Comparison of ENCODE assay signal across 8 mouse cellular contexts in genomic region chrX:106485101-106485651, GRCm38 (mm10). TPM values are rescaled to one million over a fixed set of nuclear protein-coding genes. Genes with fewer than 3 reads are reported as not detected.
DNase-seq lines count a peak whose midpoint lies in the region; ATAC-seq and TF ChIP-seq lines count a peak whose summit lies in the region.

Fndc3c1 (minus strand) TSS chrX:106485401.

- no peaks in the 10 kb centered on the region for H3K9me3 ChIP-seq in embryonic facial prominence, embryonic 14.5 days (ENCODE audit: control insufficient read depth, low read length)
- no peaks in the 10 kb centered on the region for H3K9me3 ChIP-seq in hindbrain, embryonic 14.5 days (ENCODE audit: control insufficient read depth, low read length)
- H3K9me3 ChIP-seq in liver, postnatal 0 days (ENCODE audit: low read length): no peaks in the 10 kb centered on the region
- no peaks in the 10 kb centered on the region for H3K9me3 ChIP-seq in stomach, postnatal 0 days (ENCODE audit: control insufficient read depth, low read length)

- ATAC-seq in embryonic facial prominence, embryonic 14.5 days (ENCODE audit: low read depth): peak; percentile 96
- ATAC-seq in hindbrain, embryonic 14.5 days (ENCODE audit: low FRiP score): peak; percentile 89
- no peak for ATAC-seq in liver, postnatal 0 days
- peak; percentile 47; the same call in 1 of the 2 replicates for ATAC-seq in stomach, postnatal 0 days (ENCODE audit: low FRiP score, low TSS enrichment)

- peak within 1 kb of the TSS; percentile 63 for H3K4me2 ChIP-seq in embryonic facial prominence, embryonic 14.5 days (ENCODE audit: low read depth, low read length)
- peak within 1 kb of the TSS; percentile 59 for H3K4me2 ChIP-seq in hindbrain, embryonic 14.5 days (replicated peaks)
- peak within 1 kb of the TSS; percentile 54 for H3K4me2 ChIP-seq in liver, postnatal 0 days (ENCODE audit: low read depth, low read length)
- peak within 1 kb of the TSS; percentile 51 for H3K4me2 ChIP-seq in stomach, postnatal 0 days (replicated peaks; ENCODE audit: low read depth)

- TF ChIP-seq POLR2A in lung, adult 2 months (IDR thresholded peaks at IDR 0.05; ENCODE audit: borderline replicate concordance, extremely low read depth, low read depth, low read length): no peak

- H3K4me1 ChIP-seq in lung, adult 2 months (ENCODE audit: control insufficient read depth, insufficient read depth, low read length): peaks cover 2% of the 10 kb centered on the region
- no peaks in the 10 kb centered on the region for H3K4me1 ChIP-seq in embryonic facial prominence, embryonic 14.5 days (ENCODE audit: control insufficient read depth, insufficient read depth, low read length)
- no peaks in the 10 kb centered on the region for H3K4me1 ChIP-seq in hindbrain, embryonic 14.5 days (replicated peaks; ENCODE audit: control insufficient read depth, insufficient read depth, low read length)
- no peaks in the 10 kb centered on the region for H3K4me1 ChIP-seq in liver, postnatal 0 days (ENCODE audit: insufficient read depth)
- H3K4me1 ChIP-seq in stomach, postnatal 0 days (replicated peaks; ENCODE audit: control insufficient read depth, insufficient read depth): no peaks in the 10 kb centered on the region

- H3K27me3 ChIP-seq in embryonic facial prominence, embryonic 14.5 days (replicated peaks; ENCODE audit: control insufficient read depth, insufficient read depth, low read length): peaks cover 11% of the 10 kb centered on the region; the same call in 1 of the 2 replicates
- peaks cover 32% of the 10 kb centered on the region for H3K27me3 ChIP-seq in hindbrain, embryonic 14.5 days (ENCODE audit: control insufficient read depth, insufficient read depth, low read length)
- peaks cover 30% of the 10 kb centered on the region for H3K27me3 ChIP-seq in liver, postnatal 0 days (ENCODE audit: insufficient read depth, low read length)
- no peaks in the 10 kb centered on the region for H3K27me3 ChIP-seq in stomach, postnatal 0 days (ENCODE audit: control insufficient read depth, insufficient read depth, low read length)

- peak within 1 kb of the TSS; percentile 38 for H3K4me3 ChIP-seq in lung, adult 2 months (replicated peaks; ENCODE audit: extremely low read depth, low read depth, low read length)
- peak within 1 kb of the TSS; percentile 48 for H3K4me3 ChIP-seq in embryonic facial prominence, embryonic 14.5 days (ENCODE audit: low read depth, low read length)
- H3K4me3 ChIP-seq in hindbrain, embryonic 14.5 days (replicated peaks; ENCODE audit: low read length): peak within 1 kb of the TSS; percentile 31
- H3K4me3 ChIP-seq in liver, postnatal 0 days (ENCODE audit: low read depth, low read length): peak within 1 kb of the TSS; percentile 26
- peak within 1 kb of the TSS; percentile 34 for H3K4me3 ChIP-seq in stomach, postnatal 0 days (ENCODE audit: low read depth, low read length)

- peak within 1 kb of the TSS; percentile 53 for H3K9ac ChIP-seq in embryonic facial prominence, embryonic 14.5 days (ENCODE audit: low read depth, low read length)
- H3K9ac ChIP-seq in hindbrain, embryonic 14.5 days: no peak within 1 kb of the TSS
- H3K9ac ChIP-seq in liver, postnatal 0 days (replicated peaks): no peak within 1 kb of the TSS
- H3K9ac ChIP-seq in stomach, postnatal 0 days (ENCODE audit: low read length): no peak within 1 kb of the TSS

- no peak within 1 kb of the TSS for H3K27ac ChIP-seq in embryonic facial prominence, embryonic 14.5 days (replicated peaks; ENCODE audit: low read depth, low read length)
- no peak within 1 kb of the TSS for H3K27ac ChIP-seq in hindbrain, embryonic 14.5 days
- H3K27ac ChIP-seq in liver, postnatal 0 days (ENCODE audit: low read depth): no peak within 1 kb of the TSS
- no peak within 1 kb of the TSS for H3K27ac ChIP-seq in stomach, postnatal 0 days (replicated peaks)

- DNase-seq in lung, adult 2 months: no peak
- DNase-seq in lung, postnatal 25 days (ENCODE audit: low spot score): no peak
- DNase-seq in embryonic facial prominence, embryonic 14.5 days (ENCODE audit: low spot score): peak; percentile 67
- no peak for DNase-seq in hindbrain, embryonic 14.5 days (ENCODE audit: low spot score)
- DNase-seq in liver, postnatal 0 days: peak; percentile 24
- peak; percentile 18 for DNase-seq in stomach, postnatal 0 days (ENCODE audit: low spot score)
- no peak for DNase-seq in right cerebral cortex, postnatal 4 days
- no peak for DNase-seq in right cerebral cortex, adult 2 months (ENCODE audit: low spot score in 2 of 2)

- no peak for TF ChIP-seq CTCF in lung, adult 2 months (IDR thresholded peaks at IDR 0.05; ENCODE audit: insufficient read depth, low read length)
- no peak for TF ChIP-seq CTCF in liver, postnatal 0 days (IDR thresholded peaks at IDR 0.05; ENCODE audit: low read depth)
- TF ChIP-seq CTCF in stomach, postnatal 0 days (IDR thresholded peaks at IDR 0.05; ENCODE audit: low read depth): no peak

- no peaks in the 10 kb centered on the region for H3K36me3 ChIP-seq in embryonic facial prominence, embryonic 14.5 days (ENCODE audit: control insufficient read depth, insufficient read depth, low read length)
- no peaks in the 10 kb centered on the region for H3K36me3 ChIP-seq in hindbrain, embryonic 14.5 days (replicated peaks; ENCODE audit: control insufficient read depth, insufficient read depth)
- H3K36me3 ChIP-seq in liver, postnatal 0 days (replicated peaks; ENCODE audit: insufficient read depth, low read length): no peaks in the 10 kb centered on the region
- no peaks in the 10 kb centered on the region for H3K36me3 ChIP-seq in stomach, postnatal 0 days (ENCODE audit: control insufficient read depth, insufficient read depth, low read length)

- 26% methylated on average over 39 of the region's 39 CpGs for WGBS in lung, adult 2 months
- WGBS in embryonic facial prominence, embryonic 14.5 days: 35% methylated on average over 21 of the region's 39 CpGs
- 24% methylated on average over 23 of the region's 39 CpGs for WGBS in hindbrain, embryonic 14.5 days
- 17% methylated on average over 28 of the region's 39 CpGs for WGBS in liver, postnatal 0 days (ENCODE audit: insufficient replicate concordance)
- 24% methylated on average over 24 of the region's 39 CpGs for WGBS in stomach, postnatal 0 days

- no peak for TF ChIP-seq EP300 in liver, postnatal 0 days (IDR thresholded peaks at IDR 0.05; ENCODE audit: low read depth)
- TF ChIP-seq EP300 in stomach, postnatal 0 days (optimal IDR thresholded peaks at IDR 0.05): no peak

RNA-seq across cellular contexts. Expression of gene Fndc3c1, which starts in this region (rescaled TPM):
- polyA plus RNA-seq in lung, adult 2 months (2012; rRNA removed): not detected in 2 replicates
- polyA plus RNA-seq in embryonic facial prominence, embryonic 14.5 days (2014; fragmentation: Nextera tagmentation; extraction: Ambion mirVana): 23.7 and 25.1 TPM in 2 replicates
- polyA plus RNA-seq in hindbrain, embryonic 14.5 days (2014; fragmentation: Nextera tagmentation; extraction: Ambion mirVana): 0.17 and 0.39 TPM in 2 replicates
- 0.11 TPM in 1 of 2 replicates, not detected in the other for polyA plus RNA-seq in liver, postnatal 0 days (2015; fragmentation: Nextera tagmentation; extraction: Ambion mirVana)
- polyA plus RNA-seq in stomach, postnatal 0 days (2015; fragmentation: Nextera tagmentation; extraction: Ambion mirVana): 0.25 and 0.62 TPM in 2 replicates

Comparison
In these comparisons a context has a peak if more than half of its experiments do, and no peak if none do; other contexts are left out.
1. RNA of gene Fndc3c1 (polyA plus RNA-seq): 23.7 to 25.1 TPM in embryonic facial prominence, embryonic 14.5 days; 0.17 to 0.39 TPM in hindbrain, embryonic 14.5 days, 0.25 to 0.62 TPM in stomach, postnatal 0 days, 0.11 TPM in liver, postnatal 0 days and not detected in lung, adult 2 months; every median in the first group is over 10 times any median in the second.
2. Peak in ATAC-seq, H3K4me3 ChIP-seq and H3K4me2 ChIP-seq in hindbrain, embryonic 14.5 days; RNA of the gene not detected or under 1 TPM.
3. Peak in DNase-seq, H3K4me3 ChIP-seq and H3K4me2 ChIP-seq in liver, postnatal 0 days; RNA of the gene not detected or under 1 TPM.
4. Peak in DNase-seq, ATAC-seq, H3K4me3 ChIP-seq and H3K4me2 ChIP-seq in stomach, postnatal 0 days; RNA of the gene not detected or under 1 TPM.
5. Peak in every context shown above with its lines, with median percentiles within 50 percentile points of each other: H3K4me3 ChIP-seq and H3K4me2 ChIP-seq.